Mouse (Mus musculus): ENCODE measurements around the gene Mrpl21. TPM values are rescaled to one million over a fixed set of nuclear protein-coding genes. Genes with fewer than 3 reads are reported as not detected.

Mrpl21 gene
- total RNA-seq, 2 experiments from 2014 or later = 52.2 to 57.4 TPM

GRCm38 (mm10) chr19:3336485-3337255 is 54.0 kb downstream of the Mrpl21 start:
- no peak for DNase-seq (ENCODE audit: low spot score in 2 of 2)

DNA sequence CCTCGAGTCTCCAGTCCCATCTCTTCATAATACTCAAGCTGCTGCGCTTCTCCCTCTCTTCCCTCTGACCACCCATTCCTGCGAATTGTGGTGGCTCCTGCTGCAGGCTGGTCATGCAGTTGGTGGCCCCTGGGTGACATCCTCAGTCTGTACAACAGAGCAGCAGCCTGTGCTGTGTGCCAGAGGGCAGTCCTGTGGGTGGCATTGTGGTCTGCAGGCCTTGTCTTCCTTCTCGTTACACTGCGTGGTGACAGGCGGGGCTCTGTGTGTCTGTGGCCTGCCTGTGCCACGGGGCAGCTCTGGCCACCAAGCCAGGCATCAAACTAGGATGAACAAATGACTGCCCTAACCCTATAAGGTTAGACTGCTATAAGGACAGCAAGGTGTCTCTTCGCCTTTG is 56.5 kb downstream of the Mrpl21 start:
- DNase-seq (ENCODE audit: low spot score in 2 of 2) = no peak

GRCm38 (mm10) chr19:3341021-3341420 is 58.3 kb downstream of the Mrpl21 start:
- DNase-seq (ENCODE audit: low spot score in 2 of 2) = no peak

Small RNA genes lying within 50 kb of the gene (microRNA-seq; reads per million reads assigned to microRNA genes)
- gene Mir6984 = 0.90 to 1.4 reads per million in 2 experiments

Other genes with a start within 250 kb of the Mrpl21 start
- gene Ighmbp2, start 116 bp downstream of the Mrpl21 start, total RNA-seq (2021) = 10 to 100 TPM; 10.1 to 10.3 TPM
- 10 to 100 TPM; 29.1 to 34.5 TPM for gene Cpt1a, start 39.4 kb downstream of the Mrpl21 start, total RNA-seq (2021)
- gene Tesmin, start 106.0 kb downstream of the Mrpl21 start, total RNA-seq (2021) = under 1 TPM; 0.25 to 0.52 TPM
- gene Gal, start 131.6 kb downstream of the Mrpl21 start, total RNA-seq (2021) = 1 to 10 TPM; 3.8 to 5.1 TPM

All from layer of hippocampus, postnatal 14 days (tissue).